Mouse (Mus musculus): Measurements from ENCODE around the gene Gmnn.
A peak's percentile ranks its signal among the peaks of the same experiment; 100 is the strongest.
"Not testable (repeated sequence)": the region's sequence is repeated elsewhere in the genome, so short reads cannot be mapped to it uniquely, and the experiment has no call there.

Gene Gmnn

DNA sequence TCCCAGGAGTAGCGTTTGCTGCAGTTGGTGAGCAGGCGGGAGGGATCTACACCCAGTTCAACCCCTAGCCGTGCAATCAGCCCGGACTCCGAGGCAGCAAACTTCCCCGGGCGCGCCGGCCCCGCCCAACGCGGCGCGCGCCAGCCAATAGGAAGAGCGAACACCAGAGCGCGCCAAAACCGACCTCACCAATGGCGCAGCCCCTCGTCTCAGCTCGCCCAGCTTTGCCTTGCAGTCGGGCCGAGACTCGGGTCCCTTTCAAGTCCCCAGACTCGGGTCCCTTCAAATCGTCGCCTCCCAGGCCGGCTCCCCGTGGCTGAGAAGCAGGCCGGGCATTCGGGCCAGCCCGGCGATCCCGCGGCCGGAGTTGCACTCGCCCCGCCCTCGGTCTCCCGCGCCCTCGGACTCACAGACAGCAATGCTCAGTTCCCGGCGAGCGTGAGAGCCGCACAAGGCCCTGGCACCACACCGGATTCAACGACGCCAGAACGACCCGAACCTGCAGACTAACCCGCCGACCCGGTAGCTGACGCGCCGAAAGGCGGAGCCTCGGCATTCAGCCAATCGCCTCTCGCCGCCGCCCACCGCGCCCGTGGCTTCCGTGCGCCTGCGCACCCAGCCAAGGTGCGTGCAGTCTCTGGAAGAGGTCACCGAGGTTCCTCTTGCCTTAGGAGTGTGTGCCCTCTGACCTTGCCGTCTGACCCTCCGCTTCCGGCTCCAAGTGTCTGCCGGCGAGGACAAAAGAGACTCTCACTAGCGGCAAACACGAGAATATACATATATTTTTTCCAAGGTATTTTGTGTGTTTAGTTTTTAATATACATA lies at the start of gene Gmnn:
Gene Gmnn (minus strand): TSS at position 521 of the 825 bp plus-strand sequence.
- DNase-seq (ENCODE audit: low read depth) = peak; percentile 94

DNA sequence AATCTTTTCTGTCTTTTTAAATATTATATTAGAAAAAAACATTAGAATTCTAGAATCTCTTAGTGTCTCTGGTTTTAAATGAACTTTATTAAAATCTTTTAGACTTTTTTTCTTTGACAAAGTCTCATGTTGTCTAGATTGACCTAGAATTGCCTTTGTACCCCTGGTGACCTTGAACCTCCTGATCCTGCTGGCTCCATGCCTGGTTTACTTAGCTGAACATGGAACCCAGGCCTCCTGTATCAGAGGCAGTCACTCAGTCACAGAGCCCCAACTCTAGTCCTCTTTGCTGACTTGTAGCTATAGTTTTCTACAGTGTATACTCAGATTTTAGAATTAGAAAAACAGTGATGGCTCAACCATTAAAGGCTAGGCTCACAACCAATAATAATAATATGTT lies 44.4 kb upstream of the Gmnn start:
- no peak for DNase-seq (ENCODE audit: low read depth)

DNA sequence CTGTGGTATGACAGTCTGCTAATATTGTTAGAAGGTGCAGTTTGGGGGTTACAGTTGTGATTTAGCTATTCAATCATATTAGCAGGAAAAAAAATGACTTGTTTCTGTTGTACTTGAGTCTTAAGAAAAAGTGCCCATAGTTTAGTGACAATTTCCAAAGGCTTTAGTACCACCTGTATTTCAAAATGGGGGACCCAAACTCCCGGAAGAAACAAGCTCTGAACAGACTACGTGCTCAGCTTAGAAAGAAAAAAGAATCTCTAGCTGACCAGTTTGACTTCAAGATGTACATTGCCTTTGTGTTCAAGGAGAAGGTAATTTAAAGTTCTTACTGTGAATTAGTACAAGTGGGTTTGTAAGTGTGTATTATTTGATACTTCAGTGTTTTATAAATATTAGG lies 41.5 kb upstream of the Gmnn start:
- DNase-seq (ENCODE audit: low read depth) = peak; percentile 34

GRCm38 (mm10) chr13:24802131-24802691 lies 40.5 kb upstream of the Gmnn start:
- DNase-seq (ENCODE audit: low read depth) = peak; percentile 51

DNA sequence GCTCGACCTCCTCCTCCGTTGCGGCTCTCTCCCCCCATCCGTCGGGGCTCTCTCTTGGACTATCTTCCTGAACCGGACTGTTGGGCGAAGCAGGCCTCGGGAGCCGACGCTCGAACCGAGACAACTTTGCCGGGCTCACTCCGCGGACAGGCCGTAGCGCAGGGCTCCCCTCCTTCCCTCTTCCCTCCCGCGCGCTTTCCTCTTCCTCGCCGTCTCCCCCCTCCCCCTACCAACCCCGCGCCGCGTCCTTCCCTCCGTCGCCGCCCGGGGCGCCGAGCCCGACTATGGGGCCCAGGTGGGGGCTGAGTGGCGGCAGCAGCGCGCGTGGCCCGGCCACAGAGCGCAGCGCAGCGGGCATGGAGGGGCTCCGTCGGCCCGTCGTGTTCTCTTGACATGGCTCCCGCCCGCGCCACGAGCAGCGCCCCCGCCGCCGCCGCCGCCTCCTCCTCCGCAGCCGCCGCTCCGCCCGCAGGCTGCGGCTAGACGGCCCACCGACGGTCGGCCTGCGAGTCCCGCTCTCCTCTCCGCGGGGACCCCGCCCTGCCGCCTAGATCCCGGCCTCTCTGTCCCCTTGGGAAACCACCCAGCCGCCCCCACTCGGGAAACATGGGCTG lies 39.7 kb upstream of the Gmnn start, which contains the start of gene BC005537:
Gene BC005537 (plus strand): TSS at position 350 of the 614 bp plus-strand sequence.
- no peak for DNase-seq (ENCODE audit: low read depth)

DNA sequence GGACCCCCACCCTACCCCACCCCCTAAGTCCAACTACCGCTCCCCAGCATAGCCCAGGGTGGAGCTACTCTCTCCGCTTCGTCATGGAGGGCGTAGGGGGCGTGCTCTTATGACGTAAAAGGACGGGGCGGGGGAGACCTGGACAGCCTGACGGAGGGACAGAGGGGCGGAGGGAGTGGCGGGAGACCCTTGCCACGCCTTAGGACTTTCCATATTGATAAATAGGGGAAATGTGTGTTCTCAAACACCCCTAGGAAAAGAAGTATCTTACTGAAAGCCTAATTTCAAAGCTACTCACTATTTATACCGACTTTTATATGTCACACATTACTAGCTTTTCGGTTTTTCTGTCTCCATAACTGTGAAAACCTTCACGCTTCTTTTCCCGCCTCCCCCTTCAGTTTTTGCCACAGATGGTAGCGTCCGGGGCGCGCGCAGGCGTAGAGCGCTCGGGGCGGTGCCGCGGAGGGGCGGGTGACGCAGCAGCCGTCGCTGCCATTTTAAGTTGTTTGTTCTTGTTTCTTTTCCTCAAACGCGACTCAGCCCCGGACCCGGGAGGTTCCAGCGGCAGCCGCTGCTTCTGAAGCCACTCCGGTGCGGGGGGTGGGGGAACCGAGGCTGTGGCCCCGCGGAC lies 39.1 kb upstream of the Gmnn start:
- DNase-seq (ENCODE audit: low read depth) = peak; percentile 98

DNA sequence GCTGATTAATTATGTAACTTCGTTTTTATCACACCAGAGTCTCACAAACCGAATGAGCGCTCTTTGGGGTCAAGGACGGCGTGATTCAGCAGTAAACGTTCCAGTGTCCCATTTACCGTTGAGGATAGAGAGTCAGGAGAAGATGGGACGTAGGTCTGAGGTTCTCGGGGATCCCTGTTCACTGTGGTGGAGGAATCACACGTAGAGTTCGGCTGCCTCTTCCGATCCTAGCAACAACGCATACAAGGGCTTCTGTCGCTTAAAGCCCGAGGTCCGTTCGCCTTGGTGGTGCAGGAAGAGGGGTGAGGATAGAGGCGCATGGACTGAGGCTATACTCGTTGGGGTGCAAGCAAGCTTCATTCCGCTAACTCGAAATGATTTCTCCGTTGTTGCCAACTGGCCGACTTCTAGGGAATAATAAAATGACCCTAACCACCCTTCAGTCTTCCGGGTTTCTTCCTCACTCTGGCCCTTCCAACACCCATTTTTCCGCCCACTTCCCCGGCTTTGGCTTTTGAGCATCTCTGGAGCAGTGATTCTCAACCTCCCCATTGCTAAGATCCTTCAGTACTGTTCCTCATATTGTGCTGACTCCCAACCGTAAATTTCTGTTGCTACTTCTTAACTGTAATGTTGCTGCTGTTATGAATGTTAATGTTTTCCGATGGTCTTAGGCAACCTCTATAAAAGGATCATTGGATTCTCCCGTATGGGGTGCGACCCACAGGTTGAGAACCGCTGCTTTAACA lies 38.4 kb upstream of the Gmnn start:
- peak; percentile 63 for DNase-seq (ENCODE audit: low read depth)

GRCm38 (mm10) chr13:24799378-24799777 lies 37.7 kb upstream of the Gmnn start:
- DNase-seq (ENCODE audit: low read depth) = no peak

DNA sequence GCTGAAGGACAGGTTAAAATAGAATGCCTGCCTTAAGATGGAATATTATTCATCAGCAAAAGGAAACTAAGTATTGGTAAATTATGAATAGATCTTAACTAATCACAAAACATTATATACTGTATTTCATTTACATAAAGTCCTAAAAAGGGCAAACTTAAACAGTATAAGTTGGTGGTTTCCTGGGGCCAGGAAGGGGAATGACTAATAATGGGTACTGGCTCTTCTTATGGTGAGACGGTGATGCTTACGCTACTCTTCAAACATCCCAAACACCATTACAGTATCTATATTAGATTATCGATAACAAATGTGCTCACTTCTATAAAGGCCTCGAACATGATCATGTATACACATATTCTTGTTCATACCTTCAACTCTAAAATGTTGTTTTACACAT lies 37.0 kb upstream of the Gmnn start:
- DNase-seq (ENCODE audit: low read depth) = no peak

- DNase-seq (ENCODE audit: low read depth) = no peak
Measured at GRCm38 (mm10) chr13:24792411-24793045, 30.8 kb upstream of the Gmnn start.

- DNase-seq (ENCODE audit: low read depth) = no peak
Measured at GRCm38 (mm10) chr13:24791349-24791748, 29.6 kb upstream of the Gmnn start.

DNA sequence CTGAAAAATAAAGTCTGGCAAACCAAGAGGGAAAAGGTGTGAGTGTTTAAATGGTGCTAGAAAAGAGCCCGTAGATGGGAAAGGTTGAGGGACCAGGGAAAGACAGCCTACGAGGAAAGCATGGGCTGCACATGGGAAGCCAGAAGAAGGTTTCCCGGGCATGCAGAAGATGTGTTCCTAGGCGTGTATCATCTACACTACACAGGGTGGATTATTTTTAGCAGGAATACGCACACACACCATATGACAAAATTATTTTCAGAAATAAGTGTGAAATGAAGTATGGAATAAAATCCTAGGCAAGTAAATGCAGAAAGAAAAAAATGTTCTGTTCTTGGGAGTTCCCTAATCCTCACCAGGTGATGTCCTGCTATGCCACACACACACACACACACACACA lies 25.8 kb upstream of the Gmnn start:
- no peak for DNase-seq (ENCODE audit: low read depth)

- peak; percentile 86 for DNase-seq (ENCODE audit: low read depth)
Measured at GRCm38 (mm10) chr13:24786014-24786490, 24.3 kb upstream of the Gmnn start.

DNA sequence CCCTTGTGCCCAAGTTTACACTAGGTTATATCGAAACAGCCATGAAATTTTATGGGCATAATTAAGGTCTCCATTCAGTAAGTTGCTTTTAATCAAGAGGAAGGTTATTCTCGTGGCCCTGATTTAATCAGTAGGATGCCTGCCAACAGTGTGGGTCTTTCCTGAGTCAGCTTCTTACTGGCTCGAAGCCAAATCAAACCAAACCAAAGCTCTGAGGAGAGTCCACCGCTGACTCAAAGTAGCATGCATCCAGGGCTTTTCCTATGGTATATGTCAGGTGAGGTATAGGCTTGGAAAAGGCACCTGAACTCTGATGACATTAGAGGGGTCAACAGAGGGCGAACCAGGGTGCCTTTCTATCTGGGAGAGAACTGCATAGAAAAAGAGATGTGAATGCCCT lies 20.2 kb upstream of the Gmnn start:
- DNase-seq (ENCODE audit: low read depth) = no peak

GRCm38 (mm10) chr13:24778706-24779380 lies 17.1 kb upstream of the Gmnn start:
- DNase-seq (ENCODE audit: low read depth) = peak; percentile 61

DNA sequence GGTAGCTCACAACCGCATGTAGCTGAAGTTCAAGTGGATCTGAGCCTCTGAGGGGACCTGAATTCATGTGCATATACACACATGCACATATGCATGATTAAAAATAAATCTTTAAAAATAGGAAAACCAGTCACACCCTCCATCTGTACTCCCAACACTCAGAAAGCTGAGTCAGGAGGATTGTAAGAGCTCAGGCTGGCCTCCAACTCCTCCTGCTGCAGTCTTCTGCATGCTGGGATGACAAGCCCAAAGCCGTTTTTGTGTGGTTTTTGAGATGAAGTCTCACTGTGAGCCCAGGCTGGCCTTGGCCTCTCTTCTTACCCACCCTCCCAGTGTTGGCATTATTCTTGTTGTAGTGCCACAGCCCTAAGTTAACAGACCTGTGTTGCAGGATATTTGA lies 16.3 kb upstream of the Gmnn start:
- DNase-seq (ENCODE audit: low read depth) = no peak

GRCm38 (mm10) chr13:24776146-24776844 lies 14.6 kb upstream of the Gmnn start:
- DNase-seq (ENCODE audit: low read depth) = peak; percentile 89

- not testable (repeated sequence) for DNase-seq (ENCODE audit: low read depth)
Measured at GRCm38 (mm10) chr13:24771482-24771881, 9.8 kb upstream of the Gmnn start.

DNA sequence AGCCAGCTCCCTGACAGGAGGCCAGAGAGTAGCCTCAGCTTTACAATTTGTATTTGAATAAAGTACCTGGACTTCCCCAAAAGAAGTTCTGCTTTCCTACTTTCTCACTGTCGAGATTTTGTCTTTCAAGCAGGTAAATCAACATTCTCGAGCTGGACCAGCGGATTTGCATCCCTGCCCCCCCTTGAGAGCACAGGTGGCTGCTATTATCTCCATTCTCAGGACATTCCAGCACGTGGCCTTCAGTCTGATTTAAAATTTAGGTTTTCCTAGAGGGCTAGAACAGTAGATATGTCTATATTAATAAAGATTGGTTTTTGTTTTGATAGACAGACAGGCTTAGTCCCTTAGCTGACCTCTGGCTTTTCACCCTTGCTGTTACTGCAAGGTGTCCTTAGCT lies 6.1 kb upstream of the Gmnn start:
- not testable (repeated sequence) for DNase-seq (ENCODE audit: low read depth)

GRCm38 (mm10) chr13:24762254-24762653 lies 531 bp upstream of the Gmnn start:
- no peak for DNase-seq (ENCODE audit: low read depth)
